Comparison of ENCODE assay signal across 8 mouse cellular contexts in genomic region chr12:4476832-4477671, GRCm38 (mm10). TPM values are rescaled to one million over a fixed set of nuclear protein-coding genes. Genes with fewer than 3 reads are reported as not detected.
DNase-seq lines count a peak whose midpoint lies in the region; ATAC-seq lines count a peak whose summit lies in the region.

TSS of gene Ncoa1 (minus strand) at chr12:4477182.

- peak; percentile 61 for DNase-seq in adipocyte (ENCODE audit: low spot score)
- peak; percentile 74 for DNase-seq in embryo, embryonic 10 days (ENCODE audit: low spot score)
- DNase-seq in gastrocnemius, postnatal 14 days, result peak; percentile 80
- peak; percentile 53 to 69 for DNase-seq in left cerebral cortex, postnatal 25 days (ENCODE audit: low spot score in 2 of 2)
- DNase-seq in mesoderm, embryonic 11.5 days (ENCODE audit: low read depth, low spot score), result peak; percentile 74
- DNase-seq in right cerebral cortex, postnatal 25 days, result peak; percentile 66
- peak; percentile 74 to 77 for DNase-seq in urinary bladder, postnatal 4 days (ENCODE audit: low spot score in 2 of 2)

- intact Hi-C loops in gastrocnemius, postnatal 14 days (cut with DNase I; ENCODE audit: low total_unique reads), result loop anchor here (10.0 kb wide), 1 partner anchor 68 kb away; no protein-coding TSS in a partner anchor
- intact Hi-C loops in left cerebral cortex, postnatal 25 days (cut with DNase I), result loop anchor here (2.0 to 5.0 kb wide), 4 partner anchors 46 to 345 kb away; partner anchors contain the start of genes Adcy3, Gm3625 and Itsn2

- ATAC-seq in inflammation-experienced regulatory T-cells, adult 6 months, result peak; percentile 49

RNA-seq across cellular contexts. Expression of gene Ncoa1, which starts in this region (rescaled TPM):
- 10 to 100 TPM; 23.0 to 23.5 TPM for total RNA-seq in gastrocnemius, postnatal 14 days (2021)
- 10 to 100 TPM in 2 of 3 experiments, 1 to 10 TPM in 1; 7.7 to 17.5 (median 14.6) TPM for polyA plus RNA-seq in inflammation-experienced regulatory T-cells, adult 6 months (2017; shearing (Covaris generic))
- 100 to 1,000 TPM in 1 of 2 experiments, 10 to 100 TPM in 1; 98.4 to 101 TPM for total RNA-seq in left cerebral cortex, postnatal 25 days (2021)

Comparison
In these comparisons a context has a peak if more than half of its experiments do, and no peak if none do; other contexts are left out.
1. Peak in every context shown above with its lines: DNase-seq and ATAC-seq.
2. RNA of gene Ncoa1 (total RNA-seq): 98.4 to 101 TPM in left cerebral cortex, postnatal 25 days; 23.0 to 23.5 TPM in gastrocnemius, postnatal 14 days; every median in the first group is over 4 times any median in the second.